Mouse (Mus musculus) retina, embryonic 14.5 days (tissue): Measurements from ENCODE around the gene Pde4d.

Experiments used
- DNase-seq: peaks from one replicate; pipeline ENCODE4 v3.0.0-alpha.2; 2015; ENCODE audit warnings: low spot score

Pde4d gene

GRCm38 (mm10) chr13:109298852-109299251 is 849.1 kb downstream of the Pde4d start:
- no peak for DNase-seq

- no peak for DNase-seq
Measured at GRCm38 (mm10) chr13:109299511-109300250, 849.9 kb downstream of the Pde4d start.

GRCm38 (mm10) chr13:109312542-109312941 is 862.8 kb downstream of the Pde4d start:
- DNase-seq, result no peak

- DNase-seq, result no peak
Measured at GRCm38 (mm10) chr13:109315608-109316007, 865.9 kb downstream of the Pde4d start.

GRCm38 (mm10) chr13:109317644-109318043 is 867.9 kb downstream of the Pde4d start:
- no peak for DNase-seq

- no peak for DNase-seq
Measured at GRCm38 (mm10) chr13:109318434-109318998, 868.8 kb downstream of the Pde4d start.

GRCm38 (mm10) chr13:109326061-109326460 is 876.3 kb downstream of the Pde4d start:
- no peak for DNase-seq

GRCm38 (mm10) chr13:109331563-109331962 is 881.8 kb downstream of the Pde4d start:
- DNase-seq, result no peak

- peak; percentile 70 for DNase-seq
Measured at GRCm38 (mm10) chr13:109341902-109342301, 892.2 kb downstream of the Pde4d start.

GRCm38 (mm10) chr13:109342469-109342868 is 892.7 kb downstream of the Pde4d start:
- no peak for DNase-seq

GRCm38 (mm10) chr13:109343596-109343995 is 893.8 kb downstream of the Pde4d start:
- DNase-seq, result peak; percentile 88

GRCm38 (mm10) chr13:109347770-109348169 is 898.0 kb downstream of the Pde4d start:
- no peak for DNase-seq

GRCm38 (mm10) chr13:109348316-109348715 is 898.6 kb downstream of the Pde4d start:
- no peak for DNase-seq

GRCm38 (mm10) chr13:109350100-109350499 is 900.4 kb downstream of the Pde4d start:
- DNase-seq, result no peak

- no peak for DNase-seq
Measured at GRCm38 (mm10) chr13:109354017-109354416, 904.3 kb downstream of the Pde4d start.

- no peak for DNase-seq
Measured at GRCm38 (mm10) chr13:109356252-109356651, 906.5 kb downstream of the Pde4d start.

- DNase-seq, result no peak
Measured at GRCm38 (mm10) chr13:109359994-109360393, 910.2 kb downstream of the Pde4d start.

- DNase-seq, result no peak
Measured at GRCm38 (mm10) chr13:109362340-109362739, 912.6 kb downstream of the Pde4d start.

GRCm38 (mm10) chr13:109374465-109374864 is 924.7 kb downstream of the Pde4d start:
- DNase-seq, result no peak

GRCm38 (mm10) chr13:109376681-109377080 is 926.9 kb downstream of the Pde4d start:
- peak; percentile 28 for DNase-seq

GRCm38 (mm10) chr13:109380149-109380548 is 930.4 kb downstream of the Pde4d start:
- no peak for DNase-seq

- no peak for DNase-seq
Measured at GRCm38 (mm10) chr13:109388626-109389220, 939.0 kb downstream of the Pde4d start.

- DNase-seq, result no peak
Measured at GRCm38 (mm10) chr13:109402396-109402795, 952.6 kb downstream of the Pde4d start.
